Mouse (Mus musculus): ENCODE data around the gene Ybx2. TPM values are rescaled to one million over a fixed set of nuclear protein-coding genes. Genes with fewer than 3 reads are reported as not detected.

The Ybx2 gene
- polyA plus RNA-seq, 1 experiment from 2014 or later = 6.4 TPM

DNA sequence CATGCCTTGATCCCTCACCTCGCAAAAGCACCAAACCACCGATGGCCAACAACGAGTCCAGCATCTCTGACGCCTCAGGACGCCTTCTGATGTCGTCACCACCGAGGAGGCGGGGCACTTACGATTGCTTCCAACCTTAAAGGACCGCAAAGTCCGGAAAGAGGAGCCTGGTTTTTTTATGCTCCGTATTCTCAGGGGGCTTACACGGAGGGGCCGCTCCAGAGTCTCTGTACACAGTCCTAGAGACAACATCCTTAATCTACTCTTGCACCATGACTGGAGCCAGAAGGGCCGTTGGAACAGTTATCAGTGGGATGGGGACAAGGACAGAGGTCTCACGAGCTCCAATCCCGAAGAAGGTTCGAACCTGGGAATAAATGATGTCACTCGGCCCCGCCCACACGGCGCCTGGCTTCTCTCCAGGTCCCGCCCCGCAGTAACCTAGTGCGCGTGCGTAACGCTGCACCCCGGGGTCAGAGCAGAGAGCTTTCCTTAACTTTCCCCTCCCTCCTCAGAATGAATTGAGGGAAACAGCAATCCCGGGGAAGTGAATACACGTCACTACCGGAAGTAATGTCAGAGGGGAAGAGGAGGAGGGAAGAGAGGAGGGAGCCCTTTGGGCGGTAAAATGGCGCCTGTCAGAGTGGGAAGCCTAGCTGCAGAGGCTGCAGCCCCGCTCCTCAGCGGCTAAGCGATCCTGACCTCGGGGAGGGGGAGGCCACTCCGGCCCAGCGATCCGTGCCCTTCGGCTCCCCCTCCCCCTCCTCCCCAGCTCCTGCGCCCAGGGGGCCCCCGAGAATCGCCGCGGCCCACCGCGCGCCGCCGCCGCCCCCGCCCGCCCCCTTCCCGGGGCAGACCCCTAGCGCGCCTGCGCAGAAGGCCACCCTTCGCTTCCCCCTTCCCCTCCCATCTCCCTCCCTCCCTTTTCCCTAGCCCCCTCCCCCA is 44.9 kb downstream of the Ybx2 start:
- peaks cover 38% of the 10 kb centered on the region for H3K4me1 ChIP-seq
- H3K9me3 ChIP-seq = no peaks in the 10 kb centered on the region
- H3K36me3 ChIP-seq (replicated peaks) = peaks cover 66% of the 10 kb centered on the region
- H3K27ac ChIP-seq = peak overlapping the region; percentile 99
- WGBS = under 1% methylated on average over 39 of the region's 60 CpGs
- peak; percentile 99 for DNase-seq (ENCODE audit: extremely low spot score, low spot score)
- H3K4me3 ChIP-seq = peak overlapping the region; percentile 99
- H3K27me3 ChIP-seq (ENCODE audit: poor library complexity, severe bottlenecking) = no peaks in the 10 kb centered on the region

DNA sequence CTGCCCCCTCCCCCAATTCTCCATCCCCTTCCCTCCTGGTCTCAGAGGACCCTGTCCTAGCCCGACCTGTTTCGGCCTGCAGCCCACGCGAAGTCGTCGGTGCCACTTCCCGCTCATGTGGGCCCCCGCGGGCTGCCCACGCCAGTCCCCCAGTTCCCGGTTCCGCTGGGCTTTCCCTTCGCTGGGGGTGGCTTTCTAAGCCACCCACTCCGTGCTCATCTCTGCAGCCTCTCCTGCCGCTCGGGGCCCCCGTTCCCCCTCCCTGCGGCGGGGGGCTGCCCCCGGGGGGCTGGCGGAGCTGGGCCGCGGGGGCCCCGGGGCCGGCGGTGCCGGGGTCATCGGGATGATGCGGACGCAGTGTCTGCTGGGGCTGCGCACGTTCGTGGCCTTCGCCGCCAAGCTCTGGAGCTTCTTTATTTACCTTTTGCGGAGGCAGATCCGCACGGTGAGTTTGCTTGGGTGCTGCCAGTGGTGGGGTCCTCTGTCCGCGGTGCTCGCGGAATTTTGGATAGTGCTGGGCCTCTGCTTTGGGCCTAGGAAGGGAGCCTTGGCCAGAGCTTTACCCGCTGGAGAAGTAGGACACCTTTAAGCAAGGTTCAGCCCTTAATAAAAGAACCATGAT is 45.7 kb downstream of the Ybx2 start, which contains the start of gene Ctdnep1:
Ctdnep1 (plus strand) TSS at position 16 of the 622 bp plus-strand sequence.
- peak; percentile 44 for DNase-seq (ENCODE audit: extremely low spot score, low spot score)
- Histone ChIP-seq H3K27ac (peak within 1 kb of the TSS; percentile 99), H3K4me1 (peaks cover 38% of the 10 kb centered on the region), H3K4me3 (peak within 1 kb of the TSS; percentile 99), H3K9me3 (no peaks in the 10 kb centered on the region), H3K36me3 (replicated peaks) (peaks cover 64% of the 10 kb centered on the region), H3K27me3 (ENCODE audit: poor library complexity, severe bottlenecking) (no peaks in the 10 kb centered on the region)
- under 1% methylated on average over 43 of the region's 43 CpGs for WGBS

DNA sequence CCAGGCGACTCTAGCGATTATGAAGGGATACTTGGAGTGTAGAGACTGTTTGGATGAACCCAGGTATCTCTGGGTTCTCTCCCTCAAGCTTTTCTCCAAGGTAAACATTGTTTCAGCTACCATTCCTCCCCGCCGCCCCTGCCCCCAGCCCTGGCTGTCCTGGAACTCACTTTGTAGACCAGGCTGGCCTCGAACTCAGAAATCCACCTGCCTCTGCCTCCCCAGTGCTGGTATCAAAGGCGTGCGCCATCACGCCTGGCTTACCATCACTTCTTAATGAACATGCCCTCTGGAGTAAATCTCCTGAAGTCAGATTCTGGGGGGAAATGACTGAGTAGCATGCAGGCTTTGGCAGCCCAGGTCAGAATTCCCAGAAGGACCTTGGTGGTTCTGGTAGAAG is 46.6 kb downstream of the Ybx2 start, which contains the start of gene Elp5:
Elp5 (minus strand) TSS at position 293 of the 400 bp plus-strand sequence.
- H3K27me3 ChIP-seq (ENCODE audit: poor library complexity, severe bottlenecking) = no peaks in the 10 kb centered on the region
- WGBS = 67% methylated on average over 8 of the region's 8 CpGs
- H3K27ac ChIP-seq = peak within 1 kb of the TSS; percentile 99
- peaks cover 38% of the 10 kb centered on the region for H3K4me1 ChIP-seq
- H3K4me3 ChIP-seq = peak within 1 kb of the TSS; percentile 99
- H3K36me3 ChIP-seq (replicated peaks) = peaks cover 64% of the 10 kb centered on the region
- H3K9me3 ChIP-seq = no peaks in the 10 kb centered on the region
- no peak for DNase-seq (ENCODE audit: extremely low spot score, low spot score)

DNA sequence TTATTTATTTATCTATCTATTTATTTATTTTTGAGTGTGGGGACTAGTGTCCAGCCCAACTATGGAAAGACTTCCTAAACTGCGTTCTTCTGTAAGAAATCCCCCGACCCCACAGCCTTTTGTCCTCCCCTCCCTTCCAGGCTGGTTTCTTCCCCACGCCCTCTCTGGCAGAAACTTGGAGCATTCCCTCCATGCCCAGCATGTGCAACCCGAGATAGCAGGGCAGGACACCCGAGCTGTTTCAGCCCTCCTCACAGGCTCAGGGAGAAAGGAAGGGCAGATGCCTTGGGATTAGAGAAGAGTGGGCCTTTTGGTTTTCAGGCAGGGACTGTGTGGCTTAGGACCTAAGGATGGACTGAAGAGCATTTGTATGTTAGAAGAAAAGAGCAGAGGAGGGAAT is 47.3 kb downstream of the Ybx2 start:
- Histone ChIP-seq H3K27me3 (ENCODE audit: poor library complexity, severe bottlenecking) (no peaks in the 10 kb centered on the region), H3K4me1 (peaks cover 38% of the 10 kb centered on the region), H3K27ac (peak overlapping the region; percentile 99), H3K36me3 (replicated peaks) (peaks cover 64% of the 10 kb centered on the region), H3K4me3 (peak overlapping the region; percentile 99), H3K9me3 (no peaks in the 10 kb centered on the region)
- 50% methylated on average over 5 of the region's 5 CpGs for WGBS
- no peak for DNase-seq (ENCODE audit: extremely low spot score, low spot score)

DNA sequence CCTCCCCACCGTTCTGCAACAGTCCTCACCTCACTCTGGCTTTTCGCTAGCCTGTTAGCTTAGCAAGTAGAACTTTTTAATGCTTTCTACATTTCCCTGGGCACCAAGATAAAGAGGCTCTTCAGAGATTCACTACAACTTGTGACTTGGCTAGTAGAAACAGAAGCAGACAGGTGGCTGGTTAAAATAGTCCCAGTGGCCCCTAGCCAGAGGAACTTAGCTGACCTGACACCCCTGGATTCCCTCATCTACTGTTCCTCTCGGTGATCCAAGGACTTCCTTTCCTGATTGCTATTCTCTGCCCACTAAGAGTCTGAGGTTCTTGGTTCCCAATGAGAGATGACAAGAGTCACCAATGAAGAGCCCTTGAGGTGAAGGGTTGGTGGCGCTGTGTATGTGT is 47.8 kb downstream of the Ybx2 start:
- no peaks in the 10 kb centered on the region for H3K9me3 ChIP-seq
- peak overlapping the region; percentile 99; the same call in 1 of the 2 replicates for H3K27ac ChIP-seq
- H3K36me3 ChIP-seq (replicated peaks) = peaks cover 64% of the 10 kb centered on the region
- H3K27me3 ChIP-seq (ENCODE audit: poor library complexity, severe bottlenecking) = no peaks in the 10 kb centered on the region
- DNase-seq (ENCODE audit: extremely low spot score, low spot score) = no peak
- peak overlapping the region; percentile 99 for H3K4me3 ChIP-seq
- H3K4me1 ChIP-seq = peaks cover 38% of the 10 kb centered on the region
- WGBS = 84% methylated on average over 4 of the region's 4 CpGs

DNA sequence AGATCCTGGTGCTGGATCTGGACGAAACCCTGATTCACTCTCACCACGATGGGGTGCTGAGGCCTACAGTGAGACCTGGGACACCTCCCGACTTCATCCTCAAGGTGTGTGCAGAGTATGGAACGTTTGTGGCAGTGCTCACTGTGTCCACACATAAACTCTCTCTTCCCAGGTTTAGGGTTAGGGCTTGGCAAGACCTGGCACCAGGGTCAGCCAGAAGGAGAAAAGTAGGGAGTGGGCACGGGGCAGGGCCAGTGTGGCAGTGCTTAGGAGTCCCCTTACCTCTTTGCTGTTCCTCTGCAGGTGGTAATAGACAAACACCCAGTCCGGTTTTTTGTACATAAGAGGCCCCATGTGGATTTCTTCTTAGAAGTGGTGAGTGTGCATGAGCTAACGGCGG is 48.8 kb downstream of the Ybx2 start:
- H3K27ac ChIP-seq = no peak overlapping the region
- no peak overlapping the region for H3K4me3 ChIP-seq
- H3K27me3 ChIP-seq (ENCODE audit: poor library complexity, severe bottlenecking) = no peaks in the 10 kb centered on the region
- H3K9me3 ChIP-seq = no peaks in the 10 kb centered on the region
- peaks cover 69% of the 10 kb centered on the region for H3K36me3 ChIP-seq (replicated peaks)
- 93% methylated on average over 8 of the region's 8 CpGs for WGBS
- peaks cover 29% of the 10 kb centered on the region for H3K4me1 ChIP-seq
- no peak for DNase-seq (ENCODE audit: extremely low spot score, low spot score)

DNA sequence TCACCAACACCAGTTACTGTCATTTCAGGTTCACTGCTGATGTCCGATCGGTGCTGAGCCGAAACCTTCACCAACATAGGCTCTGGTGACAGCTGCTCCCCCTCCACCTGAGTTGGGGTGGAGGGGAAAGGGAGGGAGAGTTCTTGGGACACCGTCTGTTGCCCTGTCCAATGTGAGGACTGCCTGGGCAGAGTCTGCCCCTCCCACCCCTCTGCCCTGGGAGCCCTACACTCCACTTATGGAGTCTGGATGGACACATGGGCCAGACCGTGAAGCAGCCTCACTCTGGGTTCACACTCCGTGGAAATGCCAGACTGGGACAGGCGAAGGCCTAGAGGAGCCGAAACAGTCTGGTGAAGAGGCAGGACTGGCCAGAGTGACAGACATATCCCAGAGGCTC is 54.4 kb downstream of the Ybx2 start:
- Histone ChIP-seq H3K4me3 (peak overlapping the region; percentile 85; the same call in 1 of the 2 replicates), H3K4me1 (peaks cover 25% of the 10 kb centered on the region), H3K9me3 (no peaks in the 10 kb centered on the region), H3K27ac (no peak overlapping the region; the same call in 1 of the 2 replicates), H3K36me3 (replicated peaks) (peaks cover 72% of the 10 kb centered on the region), H3K27me3 (ENCODE audit: poor library complexity, severe bottlenecking) (no peaks in the 10 kb centered on the region)
- no peak for DNase-seq (ENCODE audit: extremely low spot score, low spot score)
- 93% methylated on average over 8 of the region's 8 CpGs for WGBS

Small RNA genes within 50 kb of the gene (microRNA-seq; reads per million reads assigned to microRNA genes)
- not detected for gene Gm44349

Other genes starting within 250 kb of the Ybx2 start
- gene Tnfsf12, start 239.9 kb upstream of the Ybx2 start, polyA plus RNA-seq (2016; fragmentation: Nextera tagmentation; extraction: Ambion mirVana) = 1.1 and 1.6 TPM in 2 replicates
- gene Tnfsfm13, start 239.7 kb upstream of the Ybx2 start, polyA plus RNA-seq (2016; fragmentation: Nextera tagmentation; extraction: Ambion mirVana) = 0.44 and 0.55 TPM in 2 replicates
- gene Polr2a, start 177.2 kb upstream of the Ybx2 start, polyA plus RNA-seq (2016; fragmentation: Nextera tagmentation; extraction: Ambion mirVana) = 32.9 and 34.5 TPM in 2 replicates
- 0.14 TPM in 1 of 2 replicates, not detected in the other for gene Slc35g3, start 173.8 kb upstream of the Ybx2 start, polyA plus RNA-seq (2016; fragmentation: Nextera tagmentation; extraction: Ambion mirVana)
- 0.46 and 0.77 TPM in 2 replicates for gene Zbtb4, start 169.9 kb upstream of the Ybx2 start, polyA plus RNA-seq (2016; fragmentation: Nextera tagmentation; extraction: Ambion mirVana)
- gene Chrnb1, start 139.9 kb upstream of the Ybx2 start, polyA plus RNA-seq (2016; fragmentation: Nextera tagmentation; extraction: Ambion mirVana) = 1.0 and 1.5 TPM in 2 replicates
- 0.73 TPM in 2 replicates for gene Fgf11, start 133.9 kb upstream of the Ybx2 start, polyA plus RNA-seq (2016; fragmentation: Nextera tagmentation; extraction: Ambion mirVana)
- 0.71 and 0.95 TPM in 2 replicates for gene Tmem102, start 130.2 kb upstream of the Ybx2 start, polyA plus RNA-seq (2016; fragmentation: Nextera tagmentation; extraction: Ambion mirVana)
- not detected in 2 replicates for gene Gm39566, start 120.5 kb upstream of the Ybx2 start, polyA plus RNA-seq (2016; fragmentation: Nextera tagmentation; extraction: Ambion mirVana)
- not detected in 2 replicates for gene Spem2, start 117.3 kb upstream of the Ybx2 start, polyA plus RNA-seq (2016; fragmentation: Nextera tagmentation; extraction: Ambion mirVana)
- gene Spem1, start 113.6 kb upstream of the Ybx2 start, polyA plus RNA-seq (2016; fragmentation: Nextera tagmentation; extraction: Ambion mirVana) = 0.19 TPM in 1 of 2 replicates, not detected in the other
- 4.7 and 5.2 TPM in 2 replicates for gene Nlgn2, start 98.0 kb upstream of the Ybx2 start, polyA plus RNA-seq (2016; fragmentation: Nextera tagmentation; extraction: Ambion mirVana)
- 259 and 290 TPM in 2 replicates for gene Tmem256, start 97.3 kb upstream of the Ybx2 start, polyA plus RNA-seq (2016; fragmentation: Nextera tagmentation; extraction: Ambion mirVana)
- gene Plscr3, start 89.4 kb upstream of the Ybx2 start, polyA plus RNA-seq (2016; fragmentation: Nextera tagmentation; extraction: Ambion mirVana) = 67.5 and 67.6 TPM in 2 replicates
- 0.79 and 1.9 TPM in 2 replicates for gene Tnk1, start 77.1 kb upstream of the Ybx2 start, polyA plus RNA-seq (2016; fragmentation: Nextera tagmentation; extraction: Ambion mirVana)
- not detected in 2 replicates for gene Tmem95, start 57.8 kb upstream of the Ybx2 start, polyA plus RNA-seq (2016; fragmentation: Nextera tagmentation; extraction: Ambion mirVana)
- 4.8 and 6.7 TPM in 2 replicates for gene Kctd11, start 54.4 kb upstream of the Ybx2 start, polyA plus RNA-seq (2016; fragmentation: Nextera tagmentation; extraction: Ambion mirVana)
- 0.84 and 1.3 TPM in 2 replicates for gene Acap1, start 40.3 kb upstream of the Ybx2 start, polyA plus RNA-seq (2016; fragmentation: Nextera tagmentation; extraction: Ambion mirVana)
- gene 2810408A11Rik, start 34.8 kb upstream of the Ybx2 start, polyA plus RNA-seq (2016; fragmentation: Nextera tagmentation; extraction: Ambion mirVana) = 11.9 and 12.2 TPM in 2 replicates
- 14.3 and 14.8 TPM in 2 replicates for gene Neurl4, start 34.7 kb upstream of the Ybx2 start, polyA plus RNA-seq (2016; fragmentation: Nextera tagmentation; extraction: Ambion mirVana)
- gene Gps2, start 21.9 kb upstream of the Ybx2 start, polyA plus RNA-seq (2016; fragmentation: Nextera tagmentation; extraction: Ambion mirVana) = 92.4 and 97.3 TPM in 2 replicates
- gene Eif5a, start 13.8 kb upstream of the Ybx2 start, polyA plus RNA-seq (2016; fragmentation: Nextera tagmentation; extraction: Ambion mirVana) = 2,970 and 2,997 TPM in 2 replicates
- 14.2 and 15.7 TPM in 2 replicates for gene Slc2a4, start 12.4 kb downstream of the Ybx2 start, polyA plus RNA-seq (2016; fragmentation: Nextera tagmentation; extraction: Ambion mirVana)
- 19.7 and 21.9 TPM in 2 replicates for gene Cldn7, start 29.0 kb downstream of the Ybx2 start, polyA plus RNA-seq (2016; fragmentation: Nextera tagmentation; extraction: Ambion mirVana)
- gene Ctdnep1, start 45.4 kb downstream of the Ybx2 start, polyA plus RNA-seq (2016; fragmentation: Nextera tagmentation; extraction: Ambion mirVana) = 21.5 and 23.4 TPM in 2 replicates
- 159 TPM in 2 replicates for gene Elp5, start 46.7 kb downstream of the Ybx2 start, polyA plus RNA-seq (2016; fragmentation: Nextera tagmentation; extraction: Ambion mirVana)
- gene Gabarap, start 55.3 kb downstream of the Ybx2 start, polyA plus RNA-seq (2016; fragmentation: Nextera tagmentation; extraction: Ambion mirVana) = 318 and 331 TPM in 2 replicates
- gene Phf23, start 60.0 kb downstream of the Ybx2 start, polyA plus RNA-seq (2016; fragmentation: Nextera tagmentation; extraction: Ambion mirVana) = 94.5 and 96.2 TPM in 2 replicates
- gene Dvl2, start 64.8 kb downstream of the Ybx2 start, polyA plus RNA-seq (2016; fragmentation: Nextera tagmentation; extraction: Ambion mirVana) = 44.3 and 51.6 TPM in 2 replicates
- gene Acadvl, start 79.6 kb downstream of the Ybx2 start, polyA plus RNA-seq (2016; fragmentation: Nextera tagmentation; extraction: Ambion mirVana) = 41.0 and 44.1 TPM in 2 replicates
- gene Dlg4, start 81.1 kb downstream of the Ybx2 start, polyA plus RNA-seq (2016; fragmentation: Nextera tagmentation; extraction: Ambion mirVana) = 13.8 and 15.5 TPM in 2 replicates
- gene Asgr1, start 118.3 kb downstream of the Ybx2 start, polyA plus RNA-seq (2016; fragmentation: Nextera tagmentation; extraction: Ambion mirVana) = 0.71 and 1.2 TPM in 2 replicates
- not detected in 2 replicates for gene Asgr2, start 156.8 kb downstream of the Ybx2 start, polyA plus RNA-seq (2016; fragmentation: Nextera tagmentation; extraction: Ambion mirVana)
- gene Mgl2, start 194.5 kb downstream of the Ybx2 start, polyA plus RNA-seq (2016; fragmentation: Nextera tagmentation; extraction: Ambion mirVana) = not detected in 2 replicates
- not detected in 2 replicates for gene Clec10a, start 220.4 kb downstream of the Ybx2 start, polyA plus RNA-seq (2016; fragmentation: Nextera tagmentation; extraction: Ambion mirVana)